Mouse (Mus musculus): ENCODE results near the gene Mapk6. TPM values are rescaled to one million over a fixed set of nuclear protein-coding genes. Genes with fewer than 3 reads are reported as not detected.

Mapk6 gene
- total and polyA plus RNA-seq, 3 experiments: 19.6 to 91.0 (median 44.1) TPM

GRCm38 (mm10) chr9:75384337-75384962 is 25.4 kb downstream of the Mapk6 start:
- Histone ChIP-seq H3K27me3 (ENCODE audit: control insufficient read depth in 1 of 2, insufficient read depth in 2 of 2, low read length in 2 of 2) (no peaks in the 10 kb centered on the region), H3K4me1 (ENCODE audit: control insufficient read depth in 1 of 2, insufficient read depth in 2 of 2, low read length in 2 of 2) (no peaks in the 10 kb centered on the region), H3K36me3 (ENCODE audit: control insufficient read depth in 1 of 2, insufficient read depth in 2 of 2, low read length in 2 of 2) (peaks cover 0 to 8% of the 10 kb centered on the region in 2 experiments; a peak in 2 of 4 replicates), H3K27ac (ENCODE audit: control insufficient read depth, low read depth, low read length) (no peak overlapping the region), H3K9ac (ENCODE audit: control insufficient read depth, low read depth, low read length, poor library complexity, severe bottlenecking) (no peak overlapping the region), H3K79me2 (ENCODE audit: control insufficient read depth, insufficient read depth, low read length, poor library complexity) (no peaks in the 10 kb centered on the region), H3K4me3 (ENCODE audit: control insufficient read depth in 1 of 2, insufficient read depth in 1 of 2, low read depth in 2 of 2, low read length in 2 of 2) (no peak overlapping the region), H3K9me3 (replicated peaks; ENCODE audit: insufficient read depth, low read length) (no peaks in the 10 kb centered on the region)
- no peak for TF ChIP-seq MEF2A (IDR thresholded peaks at IDR 0.05; ENCODE audit: extremely low read depth, insufficient replicate concordance, low read depth, low read length, poor library complexity, severe bottlenecking)
- TF ChIP-seq NRF1 (IDR thresholded peaks at IDR 0.05; ENCODE audit: insufficient read depth, low read depth, low read length, poor library complexity, severe bottlenecking): no peak
- TF ChIP-seq KAT2A (conservative IDR thresholded peaks at IDR 0.05; ENCODE audit: low read depth, low read length): no peak
- TF ChIP-seq ZKSCAN1 (IDR thresholded peaks at IDR 0.05; ENCODE audit: low read depth, low read length): peak; percentile 62; the same call in 1 of the 2 replicates
- no peak for DNase-seq (ENCODE audit: low read depth, low spot score)

- no peak overlapping the region for H3K4me3 ChIP-seq (ENCODE audit: control insufficient read depth in 1 of 2, insufficient read depth in 1 of 2, low read depth in 2 of 2, low read length in 2 of 2)
- H3K79me2 ChIP-seq (ENCODE audit: control insufficient read depth, insufficient read depth, low read length, poor library complexity): no peaks in the 10 kb centered on the region
- H3K9ac ChIP-seq (ENCODE audit: control insufficient read depth, low read depth, low read length, poor library complexity, severe bottlenecking): no peak overlapping the region
- no peaks in the 10 kb centered on the region for H3K27me3 ChIP-seq (ENCODE audit: control insufficient read depth in 1 of 2, insufficient read depth in 2 of 2, low read length in 2 of 2)
- H3K27ac ChIP-seq (ENCODE audit: control insufficient read depth, low read depth, low read length): no peak overlapping the region
- TF ChIP-seq CTCF (IDR thresholded peaks at IDR 0.05 in 2 of 3, conservative IDR thresholded peaks at IDR 0.05 in 1 of 3; ENCODE audit: control insufficient read depth in 1 of 3, insufficient read depth in 1 of 3, low read depth in 2 of 3, low read length in 3 of 3, poor library complexity in 1 of 3, severe bottlenecking in 1 of 3) (peak; percentile 40 to 51 (median 44)), MYC (IDR thresholded peaks at IDR 0.05; ENCODE audit: low read depth, low read length) (no peak), MAX (IDR thresholded peaks at IDR 0.05; ENCODE audit: low read length) (no peak), CHD2 (IDR thresholded peaks at IDR 0.05; ENCODE audit: low read length) (no peak), ZNF384 (IDR thresholded peaks at IDR 0.05; ENCODE audit: low read depth, low read length) (no peak), ETS1 (IDR thresholded peaks at IDR 0.05; ENCODE audit: low read depth, low read length) (no peak), SIN3A (IDR thresholded peaks at IDR 0.05; ENCODE audit: low read length) (no peak), USF2 (IDR thresholded peaks at IDR 0.05; ENCODE audit: borderline replicate concordance in 1 of 2, insufficient read depth in 1 of 2, low read depth in 1 of 2, low read length in 2 of 2) (no peak), MAFK (IDR thresholded peaks at IDR 0.05; ENCODE audit: borderline replicate concordance, low read depth, low read length) (no peak), BHLHE40 (IDR thresholded peaks at IDR 0.05; ENCODE audit: borderline replicate concordance, low read depth, low read length) (no peak), SMC3 (IDR thresholded peaks at IDR 0.05; ENCODE audit: low read depth, low read length) (peak; percentile 51), NRF1 (IDR thresholded peaks at IDR 0.05; ENCODE audit: insufficient read depth, low read depth, low read length, poor library complexity, severe bottlenecking) (no peak), MXI1 (IDR thresholded peaks at IDR 0.05; ENCODE audit: low read depth, low read length) (no peak), RAD21 (IDR thresholded peaks at IDR 0.05; ENCODE audit: low read depth, low read length) (peak; percentile 38), POLR2AphosphoS5 (IDR thresholded peaks at IDR 0.05; ENCODE audit: borderline replicate concordance, low read depth, low read length) (no peak), TBP (IDR thresholded peaks at IDR 0.05; ENCODE audit: low read depth, low read length) (no peak), ELF1 (IDR thresholded peaks at IDR 0.05; ENCODE audit: low read depth, low read length) (no peak), JUND (IDR thresholded peaks at IDR 0.05; ENCODE audit: low read depth, low read length) (no peak), MAZ (IDR thresholded peaks at IDR 0.05; ENCODE audit: low read depth, low read length) (no peak)
- DNase-seq (ENCODE audit: low read depth, low spot score): peak; percentile 39
- no peaks in the 10 kb centered on the region for H3K9me3 ChIP-seq (replicated peaks; ENCODE audit: insufficient read depth, low read length)
- peaks cover 0 to 6% of the 10 kb centered on the region in 2 experiments; a peak in 2 of 4 replicates for H3K36me3 ChIP-seq (ENCODE audit: control insufficient read depth in 1 of 2, insufficient read depth in 2 of 2, low read length in 2 of 2)
- H3K4me1 ChIP-seq (ENCODE audit: control insufficient read depth in 1 of 2, insufficient read depth in 2 of 2, low read length in 2 of 2): no peaks in the 10 kb centered on the region
These were observed 26.0 kb downstream of the Mapk6 start for GRCm38 (mm10) chr9:75383785-75384184.
